Mouse (Mus musculus) thymus, adult 2 months (tissue): Measurements from ENCODE around the gene Oprl1.

Experiments
- CTCF ChIP-seq: fragments of 200-500 bp; IDR thresholded peaks from 2 replicates; pipeline ENCODE4 v1.5.1; 2012; ENCODE audit warnings: mild to moderate bottlenecking, control low read depth, low read length, moderate library complexity, borderline replicate concordance; ENCODE audit not compliant: control insufficient read depth, poor library complexity, insufficient read depth; ENCODE audit errors: extremely low read depth
- POLR2A ChIP-seq: fragments of 200-500 bp; IDR thresholded peaks from 2 replicates; pipeline ENCODE4 v1.6.1; 2012; ENCODE audit warnings: mild to moderate bottlenecking, low read length, control low read depth, moderate library complexity; ENCODE audit not compliant: control insufficient read depth, poor library complexity, insufficient read depth; ENCODE audit errors: extremely low read depth

GRCm38 (mm10) chr2:181727659-181728262 is 12.9 kb downstream of the Oprl1 start:
- TF ChIP-seq CTCF (no peak), POLR2A (no peak)
